Mouse (Mus musculus): Measurements from ENCODE around the gene Trh.

DNA sequence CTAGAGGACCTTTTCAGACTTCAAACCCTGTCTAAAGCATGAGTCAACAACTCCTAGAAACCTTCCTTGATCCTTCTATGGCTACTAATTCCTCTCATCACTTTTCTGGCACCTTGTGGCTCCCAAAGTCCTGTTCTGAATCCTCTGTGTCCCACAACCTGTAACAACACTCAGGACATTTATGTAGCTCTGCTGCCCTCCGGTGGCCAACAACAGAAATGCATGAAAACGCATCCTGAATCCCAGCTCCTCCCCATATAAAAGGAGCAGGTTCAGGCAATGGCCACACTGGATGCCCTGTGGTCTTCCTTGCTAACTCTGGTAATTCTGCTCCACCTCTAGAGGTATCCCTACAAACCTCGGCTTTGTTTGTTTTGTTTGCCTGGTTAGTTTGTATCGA, 24.6 kb upstream of the Trh start:
- TF ChIP-seq CTCF (IDR thresholded peaks at IDR 0.05; ENCODE audit: extremely low read depth, insufficient read depth, low read length) (peak; percentile 97), POLR2A (IDR thresholded peaks at IDR 0.05; ENCODE audit: extremely low read depth, insufficient read depth, low read length) (no peak)

Measured in cortical plate, adult 2 months (tissue).